Mouse (Mus musculus) small intestine, adult 2 months (tissue): ENCODE measurements around the gene Maml2.

Experiments
- CTCF ChIP-seq: fragments of 200-500 bp; IDR thresholded peaks from 2 replicates; pipeline ENCODE4 v1.5.1; 2012; ENCODE audit warnings: low read depth, mild to moderate bottlenecking, control low read depth, inconsistent platforms, low read length, moderate library complexity, mixed read lengths; ENCODE audit not compliant: insufficient replicate concordance, insufficient read length; ENCODE audit errors: extremely low read depth
- POLR2A ChIP-seq: fragments of 200-500 bp; IDR thresholded peaks from 2 replicates; pipeline ENCODE4 v1.6.1; 2012; ENCODE audit warnings: low read depth, mild to moderate bottlenecking, control low read depth, inconsistent platforms, low read length, moderate library complexity

DNA sequence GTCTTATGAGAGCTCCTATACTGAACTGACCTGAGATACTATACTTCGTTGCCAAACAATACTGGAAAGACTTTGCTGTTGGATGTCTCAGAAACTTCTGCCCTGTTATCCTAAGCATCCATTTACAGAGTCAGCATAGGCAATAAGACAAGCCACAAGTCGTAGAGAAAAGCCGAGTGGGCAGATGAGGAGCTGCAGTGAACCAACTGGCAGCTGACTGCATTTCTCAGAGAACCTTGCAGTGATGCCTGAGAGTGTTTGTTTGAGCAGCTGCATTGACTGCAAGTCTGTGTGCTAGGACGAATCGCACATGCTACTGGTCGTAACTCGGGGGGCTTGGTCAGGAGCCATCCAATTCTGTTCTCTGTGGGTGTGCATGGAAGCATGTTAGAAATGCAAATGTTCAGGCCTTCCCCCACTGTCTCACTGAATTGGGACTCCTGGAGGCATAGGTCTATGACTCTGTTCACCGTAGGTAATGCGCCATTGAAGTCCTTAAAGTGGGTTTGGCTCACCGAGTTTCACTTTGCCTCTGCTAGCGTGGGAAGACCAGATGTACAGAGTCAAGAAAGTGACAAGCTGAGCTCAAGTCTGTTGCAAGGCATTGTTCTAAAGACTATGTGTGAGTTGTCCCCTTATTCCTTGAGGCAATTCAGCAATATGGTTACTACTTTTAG is 267.7 kb downstream of the Maml2 start:
- no peak for TF ChIP-seq POLR2A
- TF ChIP-seq CTCF, result no peak
